Comparison of ENCODE assay signal across 10 mouse cellular contexts in the genomic region with DNA sequence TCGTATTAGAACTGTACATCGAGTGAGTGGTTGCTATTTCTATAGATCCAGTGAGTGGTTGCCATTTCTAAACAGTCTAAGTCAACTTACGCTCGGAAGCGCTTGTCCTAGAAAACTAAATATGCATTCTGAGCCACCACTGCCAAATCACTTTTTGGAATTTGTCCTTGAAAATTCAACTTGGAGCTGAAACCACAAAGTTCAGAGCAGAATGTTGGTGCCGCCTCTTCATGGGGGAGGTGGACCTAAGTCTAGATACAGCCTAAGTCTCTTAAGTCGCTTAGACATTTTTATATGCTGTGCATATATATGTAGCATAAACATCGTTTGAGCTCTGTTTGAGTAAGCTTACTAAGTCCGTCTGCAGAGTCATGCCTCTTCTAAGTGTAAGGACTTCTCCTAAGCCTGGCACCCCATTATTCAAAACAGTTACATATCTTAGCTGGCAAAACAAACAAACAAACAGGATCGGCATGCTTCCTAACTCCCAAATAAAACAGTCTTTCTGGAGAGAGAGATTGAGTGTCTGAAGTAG. TPM values are rescaled to one million over a fixed set of nuclear protein-coding genes. Genes with fewer than 3 reads are reported as not detected.
A peak's percentile ranks its signal among the peaks of the same experiment; 100 is the strongest.
DNase-seq lines count a peak whose midpoint lies in the region; ATAC-seq and TF ChIP-seq lines count a peak whose summit lies in the region.
"Had no signal": no experiment of that assay in that cellular context is flagged by ENCODE, and none has a peak within 500 bp of the region (broad histone marks: within the 10 kb centered on the region; RNA-seq: fewer than 3 reads in every experiment).

No protein-coding gene starts in this region.

- 90% methylated on average over 10 of the region's 10 CpGs for WGBS in embryonic facial prominence, embryonic 10.5 days
- 62% methylated on average over 10 of the region's 10 CpGs for WGBS in liver, embryonic 15.5 days (ENCODE audit: insufficient replicate concordance)

- no peaks in the 10 kb centered on the region for H3K36me3 ChIP-seq in embryonic facial prominence, embryonic 10.5 days (replicated peaks)
- no peaks in the 10 kb centered on the region for H3K36me3 ChIP-seq in liver, embryonic 15.5 days (replicated peaks)
- H3K36me3 ChIP-seq: embryonic facial prominence, embryonic 12.5 days; limb, embryonic 12.5 days had no signal

- no peak for TF ChIP-seq CTCF in layer of hippocampus, adult 2 months (conservative IDR thresholded peaks at IDR 0.05)

- intact Hi-C loops in gastrocnemius, postnatal 14 days (cut with DNase I; ENCODE audit: low total_unique reads) = loop anchor here (10.0 kb wide), 1 partner anchor 106 kb away; no protein-coding TSS in a partner anchor

- ATAC-seq in liver, embryonic 15.5 days (ENCODE audit: insufficient read depth) = no peak
- ATAC-seq in inflammation-experienced regulatory T-cells, adult 6 months = no peak

- H3K9me3 ChIP-seq in embryonic facial prominence, embryonic 10.5 days = no peaks in the 10 kb centered on the region
- no peaks in the 10 kb centered on the region for H3K9me3 ChIP-seq in liver, embryonic 15.5 days (replicated peaks)
- H3K9me3 ChIP-seq: embryonic facial prominence, embryonic 12.5 days had no signal

- H3K27me3 ChIP-seq in embryonic facial prominence, embryonic 10.5 days (replicated peaks; ENCODE audit: low read depth, poor library complexity, severe bottlenecking) = peaks cover 17% of the 10 kb centered on the region
- H3K27me3 ChIP-seq in liver, embryonic 15.5 days = no peaks in the 10 kb centered on the region
- H3K27me3 ChIP-seq: embryonic facial prominence, embryonic 12.5 days had no signal

- no peak for DNase-seq in layer of hippocampus, adult 2 months (ENCODE audit: low spot score in 2 of 2)
- DNase-seq in layer of hippocampus, postnatal 25 days (ENCODE audit: extremely low spot score in 1 of 2, low spot score in 1 of 2) = no peak
- peak; percentile 30 to 50 for DNase-seq in adrenal gland, postnatal 36 days
- no peak for DNase-seq in embryonic facial prominence, embryonic 10.5 days (ENCODE audit: low spot score)
- no peak for DNase-seq in gastrocnemius, postnatal 14 days

- H3K4me1 ChIP-seq in embryonic facial prominence, embryonic 10.5 days = peaks cover 13% of the 10 kb centered on the region
- H3K4me1 ChIP-seq in liver, embryonic 15.5 days (replicated peaks) = peaks cover 14% of the 10 kb centered on the region

- peak overlapping the region; percentile 51; the same call in 1 of the 2 replicates for H3K27ac ChIP-seq in layer of hippocampus, adult 2 months
- peak overlapping the region; percentile 63; the same call in 1 of the 2 replicates for H3K27ac ChIP-seq in embryonic facial prominence, embryonic 10.5 days (replicated peaks)
- peak overlapping the region; percentile 57 for H3K27ac ChIP-seq in liver, embryonic 15.5 days (replicated peaks)
- H3K27ac ChIP-seq: kidney, postnatal 0 days had no signal

- no peak overlapping the region for H3K4me2 ChIP-seq in liver, embryonic 15.5 days

- H3K9ac ChIP-seq in liver, embryonic 15.5 days = no peak overlapping the region
- H3K9ac ChIP-seq: limb, embryonic 12.5 days had no signal

- no peak overlapping the region for H3K4me3 ChIP-seq in layer of hippocampus, adult 2 months
- no peak overlapping the region for H3K4me3 ChIP-seq in embryonic facial prominence, embryonic 10.5 days
- H3K4me3 ChIP-seq in liver, embryonic 15.5 days (replicated peaks) = no peak overlapping the region
- H3K4me3 ChIP-seq: embryonic facial prominence, embryonic 12.5 days; limb, embryonic 12.5 days had no signal

RNA-seq across cellular contexts. Expression of a gene that starts 8.0 kb away (rescaled TPM):
- 10 to 100 TPM; 22.0 to 23.2 TPM for total RNA-seq in layer of hippocampus, adult 2 months (2021)
- 10 to 100 TPM; 25.6 to 27.3 TPM for total RNA-seq in layer of hippocampus, postnatal 25 days (2021)
- total RNA-seq in adrenal gland, postnatal 36 days (2021) = 1 to 10 TPM; 1.6 to 3.9 TPM
- 2.1 and 4.2 TPM in 2 replicates for polyA plus RNA-seq in embryonic facial prominence, embryonic 10.5 days (2016; fragmentation: Nextera tagmentation; extraction: Ambion mirVana)
- 4.9 and 6.0 TPM in 2 replicates for polyA plus RNA-seq in liver, embryonic 15.5 days (2015; fragmentation: Nextera tagmentation; extraction: Ambion mirVana)
- total RNA-seq in gastrocnemius, postnatal 14 days (2021) = not detected
- polyA plus RNA-seq in inflammation-experienced regulatory T-cells, adult 6 months (2017; shearing (Covaris generic)) = under 1 TPM in 2 of 3 experiments, not detected in 1; 0.26 to 0.46 TPM

RNA-seq across cellular contexts. Expression of a gene that starts 37.8 kb away (rescaled TPM):
- 10 to 100 TPM; 59.5 to 63.2 TPM for total RNA-seq in layer of hippocampus, adult 2 months (2021)
- total RNA-seq in layer of hippocampus, postnatal 25 days (2021) = 10 to 100 TPM; 53.4 to 64.0 TPM
- total RNA-seq in adrenal gland, postnatal 36 days (2021) = 10 to 100 TPM; 35.4 to 39.5 TPM
- 27.4 and 28.1 TPM in 2 replicates for polyA plus RNA-seq in embryonic facial prominence, embryonic 10.5 days (2016; fragmentation: Nextera tagmentation; extraction: Ambion mirVana)
- polyA plus RNA-seq in liver, embryonic 15.5 days (2015; fragmentation: Nextera tagmentation; extraction: Ambion mirVana) = 14.9 and 15.0 TPM in 2 replicates
- 10 to 100 TPM; 21.2 to 22.9 TPM for total RNA-seq in gastrocnemius, postnatal 14 days (2021)
- polyA plus RNA-seq in inflammation-experienced regulatory T-cells, adult 6 months (2017; shearing (Covaris generic)) = 10 to 100 TPM; 14.9 to 16.9 (median 15.8) TPM

RNA-seq across cellular contexts. Expression of a gene that starts 38.7 kb away (rescaled TPM):
- total RNA-seq in layer of hippocampus, adult 2 months (2021) = 10 to 100 TPM; 21.7 to 23.1 TPM
- total RNA-seq in layer of hippocampus, postnatal 25 days (2021) = 10 to 100 TPM; 23.0 to 23.3 TPM
- total RNA-seq in adrenal gland, postnatal 36 days (2021) = 10 to 100 TPM; 27.4 to 27.7 TPM
- polyA plus RNA-seq in embryonic facial prominence, embryonic 10.5 days (2016; fragmentation: Nextera tagmentation; extraction: Ambion mirVana) = 17.0 and 17.2 TPM in 2 replicates
- 12.4 and 14.5 TPM in 2 replicates for polyA plus RNA-seq in liver, embryonic 15.5 days (2015; fragmentation: Nextera tagmentation; extraction: Ambion mirVana)
- 1 to 10 TPM; 3.6 TPM for total RNA-seq in gastrocnemius, postnatal 14 days (2021)
- polyA plus RNA-seq in inflammation-experienced regulatory T-cells, adult 6 months (2017; shearing (Covaris generic)) = 10 to 100 TPM; 12.6 to 17.3 (median 16.9) TPM

Comparison
In these comparisons a context has a peak if more than half of its experiments do, and no peak if none do; other contexts are left out.
1. DNase-seq: peak in adrenal gland, postnatal 36 days (2 of 2); none in layer of hippocampus, adult 2 months (0 of 2), layer of hippocampus, postnatal 25 days (0 of 2), embryonic facial prominence, embryonic 10.5 days (single experiment) and gastrocnemius, postnatal 14 days (single experiment).
2. RNA of a gene that starts 8.0 kb away (total RNA-seq): 25.6 to 27.3 TPM in layer of hippocampus, postnatal 25 days and 22.0 to 23.2 TPM in layer of hippocampus, adult 2 months; 1.6 to 3.9 TPM in adrenal gland, postnatal 36 days and not detected in gastrocnemius, postnatal 14 days; every median in the first group is over 4 times any median in the second.
3. RNA of a gene that starts 38.7 kb away (total RNA-seq): 27.4 to 27.7 TPM in adrenal gland, postnatal 36 days, 23.0 to 23.3 TPM in layer of hippocampus, postnatal 25 days and 21.7 to 23.1 TPM in layer of hippocampus, adult 2 months; 3.6 TPM in gastrocnemius, postnatal 14 days; every median in the first group is over 4 times any median in the second.
4. Peak in every context shown above with its lines, with median percentiles within 50 percentile points of each other: H3K27ac ChIP-seq.